Mouse (Mus musculus): ENCODE measurements around the gene Hsd11b1. TPM values are rescaled to one million over a fixed set of nuclear protein-coding genes. Genes with fewer than 3 reads are reported as not detected.

Gene Hsd11b1
- polyA plus RNA-seq, 1 experiment from 2014 or later, result 0.89 TPM

DNA sequence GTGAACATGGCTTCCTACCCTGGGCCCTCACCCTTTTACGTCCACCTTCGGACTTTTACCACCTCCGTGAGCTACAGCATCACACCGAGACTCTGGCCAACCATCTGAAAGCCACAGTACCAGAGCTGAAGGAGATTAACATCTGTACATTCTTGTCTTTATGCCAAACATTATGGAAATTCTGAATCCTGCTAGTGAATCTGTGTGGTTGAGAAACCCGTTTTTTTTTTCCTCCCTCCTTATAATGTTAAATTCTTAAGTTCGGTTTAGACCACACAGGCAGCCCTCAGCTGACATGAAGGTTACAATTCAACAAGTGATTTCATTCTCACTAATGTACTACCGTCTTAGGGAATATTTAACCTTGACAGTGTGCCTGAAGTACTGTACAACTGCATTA, 28.9 kb downstream of the Hsd11b1 start:
- Histone ChIP-seq H3K4me1 (no peaks in the 10 kb centered on the region; the same call in 1 of the 2 replicates), H3K9ac (no peak overlapping the region), H3K9me3 (replicated peaks) (no peaks in the 10 kb centered on the region), H3K4me2 (no peak overlapping the region), H3K4me3 (no peak overlapping the region), H3K27ac (no peak overlapping the region), H3K36me3 (no peaks in the 10 kb centered on the region), H3K27me3 (replicated peaks) (no peaks in the 10 kb centered on the region)
- WGBS (ENCODE audit: insufficient replicate concordance), result 77% methylated on average over 7 of the region's 7 CpGs
- no peak for ATAC-seq

DNA sequence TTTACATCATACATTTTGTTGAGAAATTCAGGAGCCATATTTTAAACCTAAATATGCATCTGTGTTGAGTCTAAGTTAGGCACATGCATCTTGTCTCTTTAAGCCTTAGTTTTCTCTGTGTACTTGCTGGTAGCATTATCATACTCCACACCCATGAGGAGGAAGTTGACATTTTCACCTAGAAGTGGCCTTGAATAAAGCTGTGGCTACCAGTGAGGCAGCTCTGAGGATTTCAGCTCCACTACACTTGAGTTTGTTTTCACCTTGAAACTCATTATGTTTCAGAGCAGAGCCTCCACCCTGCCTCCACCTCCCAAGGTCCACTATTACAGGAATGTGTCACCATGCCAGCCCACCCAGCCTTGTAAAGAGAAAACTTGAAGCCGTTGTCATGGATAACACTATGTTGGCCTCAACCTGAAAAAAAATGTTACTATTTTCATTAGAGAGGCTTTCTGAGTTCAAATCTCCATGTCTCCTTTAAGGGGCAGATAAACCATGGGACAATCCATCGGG, 29.7 kb downstream of the Hsd11b1 start:
- Histone ChIP-seq H3K27me3 (replicated peaks) (no peaks in the 10 kb centered on the region), H3K4me3 (no peak overlapping the region), H3K9ac (no peak overlapping the region), H3K36me3 (no peaks in the 10 kb centered on the region), H3K4me1 (no peaks in the 10 kb centered on the region; the same call in 1 of the 2 replicates), H3K9me3 (replicated peaks) (no peaks in the 10 kb centered on the region), H3K27ac (no peak overlapping the region), H3K4me2 (no peak overlapping the region)
- no peak for ATAC-seq
- 68% methylated on average over 2 of the region's 2 CpGs for whole genome bisulfite sequencing (ENCODE audit: insufficient replicate concordance)

DNA sequence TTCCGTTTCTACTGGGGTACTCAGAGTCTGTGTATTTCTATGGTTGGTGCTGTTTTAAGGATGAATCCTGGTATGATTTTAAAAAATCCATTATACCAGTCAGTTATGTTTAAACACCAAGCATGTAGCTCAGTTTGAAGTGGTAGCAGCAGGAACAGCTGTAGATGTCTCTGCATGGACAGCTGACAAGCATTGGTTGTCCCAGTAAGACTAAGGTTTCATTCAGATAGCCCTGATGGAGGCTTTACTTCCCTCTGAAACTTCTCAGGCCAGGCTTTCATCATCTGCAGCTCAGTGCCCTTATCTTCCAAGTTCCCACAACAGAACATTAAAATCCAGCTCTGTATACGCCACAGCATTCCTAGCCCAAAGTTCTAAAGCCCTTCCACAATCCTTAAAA, 31.1 kb downstream of the Hsd11b1 start:
- no peak for ATAC-seq
- WGBS (ENCODE audit: insufficient replicate concordance), result 58% methylated on average over 2 of the region's 2 CpGs
- Histone ChIP-seq H3K27ac (no peak overlapping the region), H3K4me2 (no peak overlapping the region), H3K27me3 (replicated peaks) (no peaks in the 10 kb centered on the region), H3K4me3 (no peak overlapping the region), H3K9me3 (replicated peaks) (no peaks in the 10 kb centered on the region), H3K36me3 (no peaks in the 10 kb centered on the region), H3K9ac (no peak overlapping the region), H3K4me1 (no peaks in the 10 kb centered on the region; the same call in 1 of the 2 replicates)

DNA sequence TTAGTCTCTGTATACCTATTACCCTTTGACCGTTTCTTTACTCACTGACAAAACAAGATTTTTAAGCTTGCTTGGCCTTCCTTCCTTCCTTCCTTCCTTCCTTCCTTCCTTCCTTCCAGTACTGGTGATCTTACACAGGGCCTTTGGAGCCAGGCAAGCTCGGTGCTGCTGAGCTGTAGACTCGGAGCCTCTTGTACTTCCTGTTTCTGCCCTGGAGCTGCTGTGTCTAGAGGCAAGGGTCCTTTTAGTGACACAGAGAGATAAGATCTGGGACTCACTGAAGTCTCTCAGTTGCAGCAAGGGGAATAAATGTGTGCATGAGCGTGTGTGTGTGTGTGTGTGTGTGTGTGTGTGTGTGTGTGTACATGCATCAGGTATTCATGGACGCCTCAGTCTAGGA, 32.9 kb downstream of the Hsd11b1 start:
- no peak for ATAC-seq
- Histone ChIP-seq H3K4me1 (no peaks in the 10 kb centered on the region; the same call in 1 of the 2 replicates), H3K27ac (no peak overlapping the region)

DNA sequence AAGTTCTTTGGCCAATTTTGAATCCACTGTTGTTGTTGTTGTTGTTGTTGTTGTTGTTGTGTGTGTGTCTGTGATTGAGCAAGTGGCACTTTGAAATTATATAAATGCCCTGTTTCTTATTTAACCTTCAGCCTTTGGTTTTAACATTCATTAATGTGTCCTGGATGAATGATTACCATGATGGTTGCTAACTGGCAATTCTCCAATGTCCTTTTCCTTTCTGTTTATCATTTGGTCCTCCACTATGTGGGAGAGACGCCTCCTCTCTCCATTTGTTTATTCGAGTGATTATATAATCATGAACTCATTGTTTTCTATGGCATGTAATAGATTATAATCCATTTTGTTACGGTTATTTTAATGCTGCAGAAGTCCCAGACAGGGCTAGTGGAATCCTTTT, 33.3 kb downstream of the Hsd11b1 start:
- no peak for ATAC-seq
- Histone ChIP-seq H3K27me3 (replicated peaks) (no peaks in the 10 kb centered on the region), H3K36me3 (no peaks in the 10 kb centered on the region), H3K9ac (no peak overlapping the region), H3K27ac (no peak overlapping the region), H3K4me2 (no peak overlapping the region), H3K9me3 (replicated peaks) (no peaks in the 10 kb centered on the region), H3K4me3 (no peak overlapping the region), H3K4me1 (no peaks in the 10 kb centered on the region; the same call in 1 of the 2 replicates)
- WGBS (ENCODE audit: insufficient replicate concordance), result 58% methylated on average over 3 of the region's 3 CpGs

More for the DNA sequence above, 32.9 kb downstream of the Hsd11b1 start:
- Histone ChIP-seq H3K4me3 (no peak overlapping the region), H3K4me2 (no peak overlapping the region), H3K9ac (no peak overlapping the region), H3K9me3 (replicated peaks) (no peaks in the 10 kb centered on the region), H3K27me3 (replicated peaks) (no peaks in the 10 kb centered on the region), H3K36me3 (no peaks in the 10 kb centered on the region)
- WGBS (ENCODE audit: insufficient replicate concordance), result 24% methylated on average over 5 of the region's 5 CpGs

DNA sequence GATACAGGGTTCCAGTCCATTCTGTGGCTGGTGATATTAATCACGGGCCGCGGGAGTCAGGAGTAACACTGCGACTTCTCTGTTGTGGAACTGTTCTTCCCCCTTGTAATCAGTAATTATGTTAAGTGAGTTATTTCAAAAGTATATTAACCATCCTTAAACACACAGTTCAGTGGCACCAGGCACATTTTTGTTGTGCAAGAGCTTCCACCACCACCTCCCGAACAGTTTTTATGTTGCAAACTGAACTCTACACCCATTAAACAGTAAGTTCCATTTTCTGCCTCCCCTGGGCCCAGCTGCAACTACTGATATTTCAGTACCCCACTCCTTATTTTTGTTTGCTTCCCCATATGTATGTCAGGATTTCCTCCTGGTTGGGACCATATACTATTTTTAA, 34.3 kb downstream of the Hsd11b1 start:
- Histone ChIP-seq H3K9ac (no peak overlapping the region), H3K4me1 (no peaks in the 10 kb centered on the region; the same call in 1 of the 2 replicates), H3K4me3 (no peak overlapping the region), H3K27ac (no peak overlapping the region), H3K4me2 (no peak overlapping the region), H3K36me3 (no peaks in the 10 kb centered on the region), H3K27me3 (replicated peaks) (no peaks in the 10 kb centered on the region), H3K9me3 (replicated peaks) (no peaks in the 10 kb centered on the region)
- 83% methylated on average over 5 of the region's 5 CpGs for WGBS (ENCODE audit: insufficient replicate concordance)
- no peak for ATAC-seq

DNA sequence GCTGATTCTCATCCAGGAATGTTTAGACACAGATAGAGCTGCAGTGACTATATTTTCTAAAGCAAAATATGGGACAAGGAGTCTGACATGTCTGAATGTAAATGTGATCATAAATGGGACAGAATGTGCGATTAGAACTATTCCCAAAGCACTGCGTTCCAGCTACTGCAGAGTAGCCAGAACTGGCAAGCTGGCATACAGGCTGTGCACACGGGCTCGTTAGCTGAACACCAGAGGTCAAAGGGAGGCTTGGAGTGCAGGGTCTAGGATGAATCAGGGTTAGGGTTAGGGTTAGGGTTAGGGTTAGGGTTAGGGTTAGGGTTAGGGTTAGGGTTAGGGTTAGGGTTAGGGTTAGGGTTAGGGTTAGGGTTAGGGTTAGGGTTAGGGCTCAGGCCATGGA, 36.3 kb downstream of the Hsd11b1 start:
- H3K4me2 ChIP-seq, result no peak overlapping the region
- 73% methylated on average over 4 of the region's 4 CpGs for WGBS (ENCODE audit: insufficient replicate concordance)

DNA sequence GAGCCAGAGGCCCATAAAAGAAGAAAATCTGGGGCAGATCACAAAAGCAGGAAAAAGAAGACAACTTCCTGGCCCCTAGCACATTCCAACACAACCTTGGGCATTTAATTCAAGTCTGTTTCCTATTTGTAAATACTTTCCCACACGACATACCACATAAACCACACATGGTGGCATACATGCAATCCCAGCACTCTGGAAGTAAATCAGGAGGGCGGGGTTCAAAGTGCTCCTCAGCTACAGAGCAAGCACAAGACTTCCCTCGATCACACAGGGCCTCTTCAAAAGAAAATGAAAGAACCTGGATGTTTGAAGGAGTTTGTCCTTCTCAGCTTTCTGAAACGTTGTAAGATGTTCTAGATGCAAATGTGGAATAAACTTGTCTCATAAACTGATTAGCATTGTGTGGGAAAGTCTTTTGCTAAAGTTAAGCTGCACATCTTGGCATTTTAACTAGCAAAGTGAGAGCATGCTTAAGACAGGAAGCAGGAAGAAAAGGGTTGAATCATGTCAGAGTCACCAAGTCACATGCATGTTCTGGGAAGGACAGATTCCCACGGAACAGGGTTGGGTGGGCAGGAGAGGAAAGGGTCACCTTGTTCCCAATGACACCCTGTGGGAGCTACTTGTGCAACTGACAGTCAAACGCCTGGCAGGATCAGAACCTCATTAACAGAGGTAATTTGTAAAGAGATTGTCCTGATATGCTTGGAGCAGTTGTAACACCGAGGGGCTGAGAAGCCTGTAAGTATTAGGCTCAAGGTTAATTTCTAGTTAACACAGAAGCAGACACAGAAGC, 37.0 kb downstream of the Hsd11b1 start:
- no peak overlapping the region for H3K27ac ChIP-seq
- H3K36me3 ChIP-seq, result no peaks in the 10 kb centered on the region
- H3K9me3 ChIP-seq (replicated peaks), result no peaks in the 10 kb centered on the region
- no peaks in the 10 kb centered on the region for H3K27me3 ChIP-seq (replicated peaks)
- no peaks in the 10 kb centered on the region; the same call in 1 of the 2 replicates for H3K4me1 ChIP-seq
- no peak for ATAC-seq
- WGBS (ENCODE audit: insufficient replicate concordance), result 41% methylated on average over 7 of the region's 7 CpGs
- H3K4me2 ChIP-seq, result no peak overlapping the region
- no peak overlapping the region for H3K4me3 ChIP-seq
- H3K9ac ChIP-seq, result no peak overlapping the region

More for the DNA sequence above, 36.3 kb downstream of the Hsd11b1 start:
- Histone ChIP-seq H3K36me3 (no peaks in the 10 kb centered on the region), H3K4me1 (no peaks in the 10 kb centered on the region; the same call in 1 of the 2 replicates), H3K9me3 (replicated peaks) (no peaks in the 10 kb centered on the region), H3K4me3 (no peak overlapping the region), H3K9ac (no peak overlapping the region), H3K27ac (no peak overlapping the region), H3K27me3 (replicated peaks) (no peaks in the 10 kb centered on the region)
- no peak for ATAC-seq

DNA sequence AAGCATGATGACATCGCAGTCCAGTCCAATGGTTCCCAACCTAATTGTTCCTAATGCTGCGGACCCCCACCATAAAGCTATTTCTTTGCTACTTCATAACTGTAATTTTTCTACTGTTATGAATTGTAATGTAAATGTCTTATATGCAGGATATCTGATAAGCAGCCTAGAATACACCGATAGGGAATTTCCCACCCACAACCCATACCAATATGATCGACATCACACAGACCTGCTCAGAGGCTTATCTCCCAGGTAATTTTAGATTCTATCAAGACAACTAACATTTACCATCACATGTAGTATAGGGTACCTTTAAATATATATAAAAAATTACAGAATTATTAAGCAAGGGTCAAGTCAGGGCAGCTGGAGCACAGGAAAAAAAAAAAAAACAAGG, 37.8 kb downstream of the Hsd11b1 start:
- H3K9me3 ChIP-seq (replicated peaks), result no peaks in the 10 kb centered on the region
- H3K4me2 ChIP-seq, result no peak overlapping the region
- no peaks in the 10 kb centered on the region for H3K36me3 ChIP-seq
- no peak for ATAC-seq
- no peak overlapping the region for H3K27ac ChIP-seq
- WGBS (ENCODE audit: insufficient replicate concordance), result 75% methylated on average over 4 of the region's 4 CpGs
- H3K9ac ChIP-seq, result no peak overlapping the region
- no peak overlapping the region for H3K4me3 ChIP-seq
- H3K27me3 ChIP-seq (replicated peaks), result no peaks in the 10 kb centered on the region
- H3K4me1 ChIP-seq, result no peaks in the 10 kb centered on the region; the same call in 1 of the 2 replicates

DNA sequence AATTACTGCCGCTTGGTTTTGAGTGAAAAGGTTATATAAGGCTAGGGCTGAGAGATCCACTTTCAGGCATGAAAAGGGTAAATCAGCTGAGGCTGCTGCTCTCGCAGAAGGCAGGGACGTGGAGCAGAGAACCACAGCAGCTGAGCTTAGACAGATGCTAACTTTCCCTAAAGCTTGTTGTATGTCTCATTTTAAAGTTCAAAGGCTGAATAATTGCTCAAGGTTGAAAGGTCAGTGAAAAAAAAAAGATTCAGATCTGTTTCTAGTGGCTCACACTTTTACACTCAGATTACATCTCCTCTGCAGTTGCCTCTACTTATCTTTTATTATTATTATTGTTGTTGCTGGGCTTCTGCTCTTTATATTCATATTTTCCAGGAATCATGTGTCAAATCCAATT, 38.3 kb downstream of the Hsd11b1 start:
- no peak overlapping the region for H3K4me2 ChIP-seq
- no peaks in the 10 kb centered on the region for H3K27me3 ChIP-seq (replicated peaks)
- ATAC-seq, result no peak
- no peaks in the 10 kb centered on the region for H3K36me3 ChIP-seq
- H3K9ac ChIP-seq, result no peak overlapping the region
- 59% methylated on average over 3 of the region's 3 CpGs for WGBS (ENCODE audit: insufficient replicate concordance)
- H3K4me3 ChIP-seq, result no peak overlapping the region
- H3K9me3 ChIP-seq (replicated peaks), result no peaks in the 10 kb centered on the region
- H3K27ac ChIP-seq, result no peak overlapping the region
- no peaks in the 10 kb centered on the region; the same call in 1 of the 2 replicates for H3K4me1 ChIP-seq

DNA sequence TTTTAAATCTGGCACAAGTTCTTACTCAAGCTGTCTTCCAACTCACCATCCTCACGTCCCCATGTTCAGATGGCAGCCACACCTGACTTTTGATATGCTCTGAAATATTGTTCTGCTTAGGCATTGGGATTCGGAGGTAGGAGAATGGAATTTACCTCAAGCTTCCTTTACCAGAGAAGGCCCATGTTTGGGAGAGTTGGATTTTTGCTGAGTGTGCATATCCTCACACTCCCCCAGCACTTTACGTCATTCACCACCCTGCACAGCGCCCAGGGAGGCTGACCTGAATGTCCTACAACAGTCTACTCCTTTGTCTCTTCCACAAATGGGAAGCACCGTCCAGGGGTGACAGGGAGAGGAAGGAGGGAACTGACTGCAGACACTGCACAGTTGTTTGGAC, 43.5 kb downstream of the Hsd11b1 start:
- Histone ChIP-seq H3K27ac (no peak overlapping the region), H3K4me2 (no peak overlapping the region), H3K9ac (no peak overlapping the region), H3K36me3 (no peaks in the 10 kb centered on the region), H3K4me1 (no peaks in the 10 kb centered on the region), H3K9me3 (replicated peaks) (no peaks in the 10 kb centered on the region), H3K27me3 (replicated peaks) (no peaks in the 10 kb centered on the region), H3K4me3 (no peak overlapping the region)
- WGBS (ENCODE audit: insufficient replicate concordance), result 55% methylated on average over 5 of the region's 5 CpGs
- no peak for ATAC-seq

DNA sequence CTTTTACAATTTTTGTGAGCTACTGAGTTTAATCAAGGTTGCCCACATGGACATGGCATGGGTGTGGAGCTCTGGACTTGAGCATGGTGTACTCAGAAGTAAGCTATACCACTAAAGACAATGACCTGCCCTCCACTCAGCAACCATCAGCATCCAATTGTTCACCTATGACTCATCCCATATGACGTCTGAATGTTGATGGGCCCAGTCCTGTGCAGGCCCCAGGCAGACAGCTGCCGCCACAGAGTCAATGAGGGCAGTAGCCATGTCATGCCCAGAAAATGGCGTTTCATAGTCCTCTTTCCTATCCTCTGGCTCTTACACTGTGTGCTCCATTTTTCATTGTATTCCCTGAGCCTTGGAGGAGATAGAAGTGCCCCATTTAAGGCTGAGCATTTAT, 47.9 kb downstream of the Hsd11b1 start:
- no peaks in the 10 kb centered on the region for H3K36me3 ChIP-seq
- no peaks in the 10 kb centered on the region for H3K9me3 ChIP-seq (replicated peaks)
- H3K9ac ChIP-seq, result no peak overlapping the region
- H3K4me1 ChIP-seq, result no peaks in the 10 kb centered on the region
- H3K27me3 ChIP-seq (replicated peaks), result no peaks in the 10 kb centered on the region
- H3K27ac ChIP-seq, result no peak overlapping the region
- WGBS (ENCODE audit: insufficient replicate concordance), result 49% methylated on average over 3 of the region's 3 CpGs
- no peak overlapping the region for H3K4me2 ChIP-seq
- no peak for ATAC-seq
- no peak overlapping the region for H3K4me3 ChIP-seq
